Mouse (Mus musculus): ENCODE measurements around the gene Nutm1.

GRCm38 (mm10) chr2:112246193-112246592, 12.9 kb downstream of the Nutm1 start:
- TF ChIP-seq EP300 (IDR thresholded peaks at IDR 0.05; ENCODE audit: insufficient read depth, low read depth, low read length) (no peak), CTCF (IDR thresholded peaks at IDR 0.05; ENCODE audit: low read depth, low read length) (no peak), POLR2A (IDR thresholded peaks at IDR 0.05; ENCODE audit: insufficient read depth, low read length) (no peak)
